Comparison of ENCODE assay signal across 16 mouse cellular contexts in genomic region chr8:87777586-87777985, GRCm38 (mm10).
DNase-seq lines count a peak whose midpoint lies in the region; ATAC-seq lines count a peak whose summit lies in the region.
"Had no signal": no experiment of that assay in that cellular context is flagged by ENCODE, and none has a peak within 500 bp of the region (broad histone marks: within the 10 kb centered on the region; RNA-seq: fewer than 3 reads in every experiment).

No protein-coding gene starts in this region.

- no peaks in the 10 kb centered on the region for H3K9me3 ChIP-seq in embryonic facial prominence, embryonic 10.5 days
- no peaks in the 10 kb centered on the region for H3K9me3 ChIP-seq in forebrain, embryonic 14.5 days (replicated peaks; ENCODE audit: control insufficient read depth, low read length)
- no peaks in the 10 kb centered on the region for H3K9me3 ChIP-seq in intestine, embryonic 16.5 days (ENCODE audit: control insufficient read depth, low read length)
- no peaks in the 10 kb centered on the region for H3K9me3 ChIP-seq in midbrain, embryonic 16.5 days (replicated peaks; ENCODE audit: control insufficient read depth, low read length, poor library complexity, severe bottlenecking)
- H3K9me3 ChIP-seq: heart, embryonic 13.5 days; stomach, embryonic 15.5 days had no signal

- no peaks in the 10 kb centered on the region for H3K27me3 ChIP-seq in embryonic facial prominence, embryonic 10.5 days (replicated peaks; ENCODE audit: low read depth, poor library complexity, severe bottlenecking)
- no peaks in the 10 kb centered on the region for H3K27me3 ChIP-seq in forebrain, embryonic 14.5 days (replicated peaks; ENCODE audit: control insufficient read depth, insufficient read depth, low read length)
- H3K27me3 ChIP-seq in intestine, embryonic 16.5 days (replicated peaks; ENCODE audit: control insufficient read depth, insufficient read depth, low read length) = no peaks in the 10 kb centered on the region
- H3K27me3 ChIP-seq in midbrain, embryonic 16.5 days (ENCODE audit: control insufficient read depth, insufficient read depth, low read depth, low read length) = no peaks in the 10 kb centered on the region
- H3K27me3 ChIP-seq: heart, embryonic 13.5 days; stomach, embryonic 15.5 days had no signal

- no peak for DNase-seq in embryonic facial prominence, embryonic 10.5 days (ENCODE audit: low spot score)
- no peak for DNase-seq in forebrain, embryonic 14.5 days (ENCODE audit: low spot score)
- no peak for DNase-seq in adrenal gland, postnatal 14 days
- no peak for DNase-seq in left cerebral cortex, adult 8-10 months (ENCODE audit: low spot score in 2 of 2)
- DNase-seq in heart, adult 9 months (ENCODE audit: low spot score in 2 of 2) = no peak
- no peak for DNase-seq in cerebellum, adult 11 months
- DNase-seq: cerebellum, adult 2 months; left cerebral cortex, postnatal 4 days; lung, adult 18-20 months; right cerebral cortex, postnatal 25 days had no signal

- peaks cover 99% of the 10 kb centered on the region for H3K36me3 ChIP-seq in embryonic facial prominence, embryonic 10.5 days (replicated peaks)
- H3K36me3 ChIP-seq in forebrain, embryonic 14.5 days (ENCODE audit: control insufficient read depth, insufficient read depth, low read length) = peaks cover 41% of the 10 kb centered on the region
- H3K36me3 ChIP-seq in intestine, embryonic 16.5 days (ENCODE audit: control insufficient read depth, insufficient read depth, low read length) = no peaks in the 10 kb centered on the region
- peaks cover 10% of the 10 kb centered on the region for H3K36me3 ChIP-seq in midbrain, embryonic 16.5 days (ENCODE audit: control insufficient read depth, insufficient read depth, low read length)

- no peak overlapping the region for H3K4me3 ChIP-seq in embryonic facial prominence, embryonic 10.5 days
- H3K4me3 ChIP-seq in forebrain, embryonic 14.5 days (ENCODE audit: low read depth, low read length) = no peak overlapping the region
- H3K4me3 ChIP-seq in intestine, embryonic 16.5 days (ENCODE audit: low read length) = no peak overlapping the region
- H3K4me3 ChIP-seq in midbrain, embryonic 16.5 days (ENCODE audit: low read depth, low read length) = no peak overlapping the region
- H3K4me3 ChIP-seq: heart, embryonic 13.5 days; layer of hippocampus, adult 2 months; stomach, embryonic 15.5 days had no signal

- H3K27ac ChIP-seq in embryonic facial prominence, embryonic 10.5 days (replicated peaks) = peak overlapping the region; percentile 63
- 0 out of 2 replicates have a peak overlapping the region, but pooled peaks have one; percentile 44 for H3K27ac ChIP-seq in forebrain, embryonic 14.5 days (ENCODE audit: low read depth, low read length)
- H3K27ac ChIP-seq in intestine, embryonic 16.5 days (ENCODE audit: low read length) = no peak overlapping the region
- H3K27ac ChIP-seq in midbrain, embryonic 16.5 days (ENCODE audit: low read length) = 0 out of 2 replicates have a peak overlapping the region, but pooled peaks have one; percentile 38
- H3K27ac ChIP-seq: heart, embryonic 13.5 days; layer of hippocampus, adult 2 months; stomach, embryonic 15.5 days had no signal

- 0 out of 2 replicates have a peak, but pooled peaks have one; percentile 29 for ATAC-seq in forebrain, embryonic 14.5 days
- peak; percentile 86 for ATAC-seq in intestine, embryonic 16.5 days
- peak; percentile 59; the same call in 1 of the 2 replicates for ATAC-seq in midbrain, embryonic 16.5 days
- ATAC-seq: activated CD4-positive, CD25-positive, alpha-beta regulatory T cell, adult 4 months had no signal

- H3K4me1 ChIP-seq in embryonic facial prominence, embryonic 10.5 days = peaks cover 21% of the 10 kb centered on the region
- peaks cover 9% of the 10 kb centered on the region; the same call in 1 of the 2 replicates for H3K4me1 ChIP-seq in forebrain, embryonic 14.5 days (ENCODE audit: control insufficient read depth, insufficient read depth, low read length)
- H3K4me1 ChIP-seq in intestine, embryonic 16.5 days (ENCODE audit: control insufficient read depth, insufficient read depth, low read length) = peaks cover 10% of the 10 kb centered on the region
- peaks cover 15% of the 10 kb centered on the region for H3K4me1 ChIP-seq in midbrain, embryonic 16.5 days (ENCODE audit: control insufficient read depth, insufficient read depth, low read length)
- H3K4me1 ChIP-seq: heart, embryonic 13.5 days had no signal

- H3K9ac ChIP-seq in forebrain, embryonic 14.5 days (ENCODE audit: low read length) = peak overlapping the region; percentile 32; the same call in 1 of the 2 replicates
- no peak overlapping the region for H3K9ac ChIP-seq in intestine, embryonic 16.5 days (ENCODE audit: low read depth, low read length)
- H3K9ac ChIP-seq in midbrain, embryonic 16.5 days (ENCODE audit: low read depth, low read length) = 0 out of 2 replicates have a peak overlapping the region, but pooled peaks have one; percentile 14
- H3K9ac ChIP-seq: heart, embryonic 13.5 days; stomach, embryonic 15.5 days had no signal

- 66% methylated on average over 8 of the region's 8 CpGs for WGBS in embryonic facial prominence, embryonic 10.5 days
- WGBS in forebrain, embryonic 14.5 days = 25% methylated on average over 8 of the region's 8 CpGs
- 38% methylated on average over 8 of the region's 8 CpGs for WGBS in intestine, embryonic 16.5 days
- 11% methylated on average over 8 of the region's 8 CpGs for WGBS in midbrain, embryonic 16.5 days

- no peak overlapping the region for H3K4me2 ChIP-seq in forebrain, embryonic 14.5 days (ENCODE audit: low read length)
- 0 out of 2 replicates have a peak overlapping the region, but pooled peaks have one; percentile 13 for H3K4me2 ChIP-seq in intestine, embryonic 16.5 days (ENCODE audit: low read depth, low read length)
- H3K4me2 ChIP-seq in midbrain, embryonic 16.5 days (ENCODE audit: low read length) = no peak overlapping the region
- H3K4me2 ChIP-seq: heart, embryonic 13.5 days; stomach, embryonic 15.5 days had no signal

Comparison
In these comparisons a context has a peak if more than half of its experiments do, and no peak if none do; other contexts are left out.
1. ATAC-seq: peak in every context shown above with its lines; median percentile 86 in intestine, embryonic 16.5 days; 59 in midbrain, embryonic 16.5 days; 29 in forebrain, embryonic 14.5 days.